23 mouse cellular contexts compared by ENCODE assay signal in genomic region chr1:135262329-135262728, GRCm38 (mm10). TPM values are rescaled to one million over a fixed set of nuclear protein-coding genes. Genes with fewer than 3 reads are reported as not detected.
"Had no signal": no experiment of that assay in that cellular context is flagged by ENCODE, and none has a peak within 500 bp of the region (broad histone marks: within the 10 kb centered on the region; RNA-seq: fewer than 3 reads in every experiment).

No protein-coding gene starts in this region.

- H3K9me3 ChIP-seq: kidney, embryonic 15.5 days; limb, embryonic 10.5 days; limb, embryonic 13.5 days; liver, embryonic 13.5 days; midbrain, embryonic 12.5 days; neural tube, embryonic 12.5 days; neural tube, embryonic 15.5 days had no signal

- ATAC-seq: inflammation-experienced regulatory T-cells, adult 6 months had no signal

- H3K4me2 ChIP-seq: kidney, embryonic 15.5 days; limb, embryonic 13.5 days; liver, embryonic 13.5 days; midbrain, embryonic 12.5 days; neural tube, embryonic 12.5 days; neural tube, embryonic 15.5 days had no signal

- H3K27me3 ChIP-seq: kidney, embryonic 15.5 days; limb, embryonic 13.5 days; neural tube, embryonic 12.5 days; neural tube, embryonic 15.5 days had no signal

- DNase-seq: kidney, adult 11 months; kidney, adult 8-10 months; kidney, postnatal 14 days; layer of hippocampus, adult 9-11 months; liver; liver, embryonic 13.5 days; lung, adult 2 months; lung, postnatal 4 days; right cerebral cortex, adult 18-20 months; right cerebral cortex, postnatal 14 days; right cerebral cortex, postnatal 4 days; thymus, adult 2 months; thymus, postnatal 14 days; thymus, postnatal 4 days had no signal

- H3K9ac ChIP-seq: kidney, embryonic 15.5 days; limb, embryonic 13.5 days; liver, embryonic 13.5 days; midbrain, embryonic 12.5 days; neural tube, embryonic 12.5 days; neural tube, embryonic 15.5 days had no signal

- H3K27ac ChIP-seq: kidney, embryonic 15.5 days; layer of hippocampus, adult 2 months; limb, embryonic 10.5 days; limb, embryonic 13.5 days; liver, embryonic 13.5 days; midbrain, embryonic 12.5 days; neural tube, embryonic 12.5 days; neural tube, embryonic 15.5 days had no signal

- H3K4me3 ChIP-seq: kidney, embryonic 15.5 days; layer of hippocampus, adult 2 months; limb, embryonic 10.5 days; limb, embryonic 13.5 days; liver, embryonic 13.5 days; midbrain, embryonic 12.5 days; neural tube, embryonic 12.5 days; neural tube, embryonic 15.5 days had no signal

RNA-seq across cellular contexts. Expression of gene Elf3, which starts 4.0 kb away (rescaled TPM):
- polyA plus RNA-seq: inflammation-experienced regulatory T-cells, adult 6 months; testis, adult 2 months had no signal
